Mouse (Mus musculus): ENCODE measurements around the gene Arid2.

GRCm38 (mm10) chr15:96277061-96277460 lies 10.3 kb upstream of the Arid2 start:
- no peak for TF ChIP-seq CHD2 (IDR thresholded peaks at IDR 0.05; ENCODE audit: low read length)
- TF ChIP-seq MEF2A (IDR thresholded peaks at IDR 0.05; ENCODE audit: borderline replicate concordance, low read depth, low read length), result no peak
- no peak for TF ChIP-seq CTCF (conservative IDR thresholded peaks at IDR 0.05 in 1 of 2, IDR thresholded peaks at IDR 0.05 in 1 of 2; ENCODE audit: low read depth in 2 of 2, low read length in 2 of 2)
- no peak for TF ChIP-seq KAT2A (IDR thresholded peaks at IDR 0.05; ENCODE audit: insufficient replicate concordance, low read length)
- TF ChIP-seq EP300 (IDR thresholded peaks at IDR 0.05; ENCODE audit: low read length), result no peak
- no peak for TF ChIP-seq USF1 (IDR thresholded peaks at IDR 0.05; ENCODE audit: low read depth, low read length)
- no peak for TF ChIP-seq UBTF (IDR thresholded peaks at IDR 0.05; ENCODE audit: low read depth, low read length)
- TF ChIP-seq POLR2A (IDR thresholded peaks at IDR 0.05; ENCODE audit: low read depth, low read length), result no peak
